Mouse (Mus musculus) MEL (cell line): ENCODE measurements at regions not wholly inside any gene's neighbourhood (a gene's known extent, or its start where the extent isn't known, plus 50 kb on each side); places are given as distances from the start of the nearest gene placed in this dataset.

Source experiments
- CHD2 ChIP-seq: IDR thresholded peaks from 2 replicates; pipeline ENCODE4 v1.6.1; 2011; ENCODE audit warnings: low read length, improper control_type of control experiment
- CTCF ChIP-seq, 3 experiments: IDR thresholded peaks in 2 of 3; conservative IDR thresholded peaks in 1 of 3; 2 replicates each; pipeline ENCODE4 v1.5.1; 2011 to 2012; ENCODE audit warnings: low read length in 3 of 3, low read depth in 2 of 3, mild to moderate bottlenecking in 2 of 3, improper control_type of control experiment in 1 of 3, inconsistent platforms in 1 of 3, mixed read lengths in 1 of 3, moderate library complexity in 1 of 3; ENCODE audit not compliant: control insufficient read depth in 1 of 3, insufficient read depth in 1 of 3, poor library complexity in 1 of 3, severe bottlenecking in 1 of 3
- EP300 ChIP-seq, 2 experiments: IDR thresholded peaks; 2 replicates each; pipeline ENCODE4 v1.6.1; 2011; ENCODE audit warnings: improper control_type of control experiment in 2 of 2, low read length in 2 of 2, low read depth in 1 of 2, mild to moderate bottlenecking in 1 of 2
- MYB ChIP-seq: IDR thresholded peaks from 2 replicates; pipeline ENCODE4 v1.6.1; 2011; ENCODE audit warnings: mild to moderate bottlenecking, low read depth, low read length, improper control_type of control experiment
- ZNF384 ChIP-seq: IDR thresholded peaks from 2 replicates; pipeline ENCODE4 v1.6.1; 2012; ENCODE audit warnings: low read depth, mild to moderate bottlenecking, inconsistent platforms, low read length, improper control_type of control experiment

GRCm38 (mm10) chr1:120795245-120795644, 193.0 kb downstream of the En1 start:
- no peak for TF ChIP-seq CTCF (IDR thresholded peaks at IDR 0.05 in 2 of 3, conservative IDR thresholded peaks at IDR 0.05 in 1 of 3; ENCODE audit: control insufficient read depth in 1 of 3, insufficient read depth in 1 of 3, low read depth in 2 of 3, low read length in 3 of 3, poor library complexity in 1 of 3, severe bottlenecking in 1 of 3)
- no peak for TF ChIP-seq MYB
- no peak for TF ChIP-seq ZNF384
- no peak for TF ChIP-seq EP300 (IDR thresholded peaks at IDR 0.05; ENCODE audit: low read depth in 1 of 2, low read length in 2 of 2)
- no peak for TF ChIP-seq CHD2
